Mouse (Mus musculus): ENCODE results near the gene Crybb2. TPM values are rescaled to one million over a fixed set of nuclear protein-coding genes. Genes with fewer than 3 reads are reported as not detected.
A peak's percentile ranks its signal among the peaks of the same experiment; 100 is the strongest.

The Crybb2 gene
- total RNA-seq, 2 experiments from 2014 or later, result not detected

DNA sequence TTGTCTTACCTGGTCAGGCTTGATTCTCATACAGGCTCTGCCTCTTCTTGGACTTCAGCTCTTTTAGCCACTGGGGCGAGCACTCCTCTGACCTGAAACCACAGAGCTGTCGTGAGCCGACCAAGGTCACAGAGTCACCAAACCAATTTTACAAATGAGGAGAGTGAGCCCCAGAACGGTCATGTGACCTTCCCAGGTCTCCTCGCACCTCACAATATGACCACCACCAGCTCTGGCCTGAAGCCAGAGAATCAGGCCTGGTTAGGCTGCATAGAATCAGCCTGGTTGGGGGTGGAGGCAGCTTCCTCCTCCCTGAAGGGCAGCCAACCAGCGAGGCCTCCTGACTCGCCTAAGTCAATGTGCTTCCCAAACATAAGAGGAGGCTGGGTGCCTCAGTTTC is 22.5 kb upstream of the Crybb2 start:
- DNase-seq (ENCODE audit: low spot score in 2 of 2), result no peak
- intact Hi-C loops (cut with DNase I), result no loop called here

DNA sequence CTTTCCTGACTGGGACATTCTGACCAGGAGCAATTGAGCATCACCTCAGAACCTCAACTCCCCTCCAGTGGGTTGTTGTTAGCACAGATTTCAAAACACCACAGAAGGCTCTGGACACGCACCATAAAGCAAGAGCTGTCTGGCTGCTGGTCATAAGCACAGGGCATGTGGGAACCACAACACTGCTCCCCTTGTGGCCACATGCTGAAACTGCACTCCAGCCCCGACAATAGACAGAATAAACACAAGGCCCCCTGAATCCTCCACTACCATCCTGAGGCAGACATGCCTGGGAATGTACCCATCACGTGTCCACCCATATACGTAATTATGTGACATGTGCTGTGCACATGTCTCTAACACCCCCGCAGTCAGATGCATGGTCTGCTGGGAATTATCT is 21.2 kb upstream of the Crybb2 start:
- DNase-seq (ENCODE audit: low spot score in 2 of 2), result no peak
- intact Hi-C loops (cut with DNase I), result no loop called here

DNA sequence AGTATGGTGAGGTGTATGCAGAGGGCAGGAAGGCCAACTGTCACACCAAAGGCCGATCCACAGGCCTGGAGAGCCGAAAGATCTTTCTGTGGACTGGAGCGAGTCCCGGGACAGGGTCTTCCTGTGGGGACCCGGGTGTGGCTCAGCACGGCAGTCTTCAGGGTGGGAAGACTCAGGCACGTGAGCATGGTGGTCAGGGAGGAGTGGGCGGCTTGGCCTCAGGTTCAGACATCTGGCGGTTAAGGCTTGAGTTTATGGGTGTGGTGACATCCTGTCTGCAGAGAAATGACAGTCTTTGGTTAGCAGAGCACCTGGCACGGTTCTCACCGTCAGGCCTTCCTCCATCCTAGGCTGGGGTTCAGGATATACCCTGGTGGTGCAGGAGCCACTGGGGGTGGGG is 20.8 kb upstream of the Crybb2 start:
- DNase-seq (ENCODE audit: low spot score in 2 of 2), result no peak
- intact Hi-C loops (cut with DNase I), result no loop called here

DNA sequence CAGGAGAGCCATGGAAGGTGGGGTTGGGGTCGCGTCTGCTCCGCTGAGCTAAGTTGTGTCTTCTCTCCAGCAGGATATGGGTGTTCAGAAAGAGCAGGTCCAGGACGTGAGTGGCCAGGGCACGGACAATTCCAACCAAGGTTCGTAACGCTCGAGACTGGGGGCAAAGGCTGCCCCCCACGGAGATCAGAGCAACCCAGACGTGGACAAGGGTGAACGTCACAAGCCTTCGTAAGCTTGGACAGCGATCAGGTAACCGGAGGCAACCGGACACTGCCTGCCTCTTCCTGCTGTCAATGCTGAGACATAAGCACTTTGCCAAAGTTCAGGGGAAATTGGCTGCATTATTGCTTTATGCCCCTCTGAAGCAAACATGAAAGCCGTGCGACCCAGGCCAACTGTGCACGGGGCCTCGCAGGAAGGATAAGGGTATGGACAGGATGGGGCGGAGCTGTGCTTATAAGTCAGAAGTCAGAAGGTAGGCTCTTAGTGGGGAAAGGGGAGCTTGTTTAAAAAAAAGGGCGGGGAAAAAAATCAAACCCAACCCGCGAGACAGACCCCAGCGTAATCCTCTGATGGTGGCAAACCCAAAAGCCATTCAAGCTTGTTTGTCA is 20.3 kb upstream of the Crybb2 start:
- intact Hi-C loops (cut with DNase I), result no loop called here
- no peak for DNase-seq (ENCODE audit: low spot score in 2 of 2)

DNA sequence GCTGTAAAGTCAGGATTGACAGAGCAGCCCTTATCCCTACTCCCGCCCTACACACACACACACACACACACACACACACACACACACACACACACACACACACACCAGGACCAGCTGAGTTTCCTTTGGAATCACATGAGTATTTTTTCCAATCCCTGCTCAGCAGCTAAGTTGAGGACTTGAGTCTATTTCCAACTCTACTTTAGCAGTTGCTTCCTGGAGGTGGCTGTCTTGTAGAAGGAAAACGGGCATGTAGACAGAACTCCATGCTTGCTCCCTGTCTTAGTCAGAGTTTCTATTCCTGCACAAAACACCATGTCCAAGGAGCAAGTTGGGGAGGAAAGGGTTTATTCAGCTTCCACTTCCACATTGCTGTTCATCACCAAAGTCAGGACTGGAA is 17.5 kb upstream of the Crybb2 start:
- intact Hi-C loops (cut with DNase I), result no loop called here
- DNase-seq (ENCODE audit: low spot score in 2 of 2), result peak in 1 of 2 experiments; percentile 26

DNA sequence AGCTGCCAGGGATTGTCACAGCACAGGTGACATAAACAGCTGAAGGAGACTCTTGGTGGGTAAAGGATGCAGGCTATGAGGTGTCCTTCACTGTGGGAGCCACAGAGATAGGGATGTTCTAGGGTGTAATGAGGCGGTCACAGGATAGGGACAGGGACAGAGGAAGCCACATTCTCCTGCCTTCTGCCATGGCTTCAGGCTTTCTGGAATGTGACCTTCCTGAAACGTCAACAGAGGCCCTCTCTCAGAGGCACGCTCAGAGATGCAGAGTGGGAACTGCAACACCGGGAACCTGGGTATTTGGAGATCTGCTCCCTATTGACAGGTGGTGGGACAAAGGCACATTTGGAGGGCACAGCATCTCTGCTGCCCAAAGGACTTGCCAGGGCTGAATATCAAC is 17.1 kb upstream of the Crybb2 start:
- DNase-seq (ENCODE audit: low spot score in 2 of 2), result no peak
- intact Hi-C loops (cut with DNase I), result no loop called here

DNA sequence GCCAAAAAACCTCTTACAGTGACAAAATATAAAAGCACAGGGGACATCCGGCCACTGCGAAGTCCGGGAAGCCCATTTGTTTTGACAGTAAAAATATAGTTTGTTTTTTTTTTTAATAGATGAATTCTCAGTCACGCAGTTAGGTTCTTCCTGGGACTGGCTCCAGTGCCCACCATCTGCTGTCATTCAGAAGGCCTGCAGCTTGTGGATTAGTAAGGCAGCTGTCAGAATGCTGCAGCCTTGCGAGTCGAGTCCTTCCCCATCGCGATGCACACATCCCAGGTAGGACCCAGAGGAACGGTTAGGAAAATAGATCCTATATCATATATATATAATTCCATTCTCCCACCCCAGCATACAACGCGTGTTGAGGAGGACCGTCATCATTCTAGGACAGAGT is 16.5 kb upstream of the Crybb2 start:
- intact Hi-C loops (cut with DNase I), result no loop called here
- no peak for DNase-seq (ENCODE audit: low spot score in 2 of 2)

DNA sequence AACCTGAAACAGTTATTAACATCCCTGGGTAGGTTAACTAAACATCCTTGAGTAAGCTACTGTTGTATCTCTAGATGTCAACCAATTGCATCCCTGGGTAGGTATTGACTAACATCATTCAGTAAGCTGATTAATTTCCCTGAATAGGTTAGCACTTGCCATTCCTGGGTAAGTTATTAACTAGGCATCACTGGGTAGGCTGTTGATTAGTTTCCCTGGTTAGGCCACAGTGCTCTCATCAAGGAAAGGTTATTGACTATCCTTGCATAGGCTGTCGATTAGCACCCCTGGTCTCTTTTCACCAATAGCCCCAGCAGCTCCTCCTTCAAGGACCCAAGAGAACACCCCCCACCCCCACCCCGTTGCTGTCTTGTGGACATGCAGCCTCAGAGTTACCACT is 16.0 kb upstream of the Crybb2 start:
- intact Hi-C loops (cut with DNase I), result no loop called here
- no peak for DNase-seq (ENCODE audit: low spot score in 2 of 2)

DNA sequence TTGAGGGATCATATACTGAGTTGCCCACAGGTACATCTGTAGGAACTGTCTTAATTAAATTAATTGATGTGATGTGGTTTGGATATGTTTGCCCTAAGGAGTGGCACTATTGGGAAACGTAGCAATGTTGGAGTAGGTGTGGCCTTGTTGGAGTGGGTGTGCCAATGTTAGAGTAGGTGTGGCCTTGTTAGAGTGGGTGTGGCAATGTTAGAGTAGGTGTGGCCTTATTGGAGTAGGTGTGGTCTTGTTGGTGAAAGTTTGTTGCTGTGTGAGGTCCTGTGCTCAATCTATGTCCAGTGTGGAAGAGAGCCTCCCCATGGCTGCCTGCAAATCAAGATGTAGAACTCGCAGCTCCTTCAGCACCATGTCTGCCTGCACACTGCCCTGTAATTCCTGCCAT is 14.4 kb upstream of the Crybb2 start:
- DNase-seq (ENCODE audit: low spot score in 2 of 2), result no peak
- intact Hi-C loops (cut with DNase I), result no loop called here

DNA sequence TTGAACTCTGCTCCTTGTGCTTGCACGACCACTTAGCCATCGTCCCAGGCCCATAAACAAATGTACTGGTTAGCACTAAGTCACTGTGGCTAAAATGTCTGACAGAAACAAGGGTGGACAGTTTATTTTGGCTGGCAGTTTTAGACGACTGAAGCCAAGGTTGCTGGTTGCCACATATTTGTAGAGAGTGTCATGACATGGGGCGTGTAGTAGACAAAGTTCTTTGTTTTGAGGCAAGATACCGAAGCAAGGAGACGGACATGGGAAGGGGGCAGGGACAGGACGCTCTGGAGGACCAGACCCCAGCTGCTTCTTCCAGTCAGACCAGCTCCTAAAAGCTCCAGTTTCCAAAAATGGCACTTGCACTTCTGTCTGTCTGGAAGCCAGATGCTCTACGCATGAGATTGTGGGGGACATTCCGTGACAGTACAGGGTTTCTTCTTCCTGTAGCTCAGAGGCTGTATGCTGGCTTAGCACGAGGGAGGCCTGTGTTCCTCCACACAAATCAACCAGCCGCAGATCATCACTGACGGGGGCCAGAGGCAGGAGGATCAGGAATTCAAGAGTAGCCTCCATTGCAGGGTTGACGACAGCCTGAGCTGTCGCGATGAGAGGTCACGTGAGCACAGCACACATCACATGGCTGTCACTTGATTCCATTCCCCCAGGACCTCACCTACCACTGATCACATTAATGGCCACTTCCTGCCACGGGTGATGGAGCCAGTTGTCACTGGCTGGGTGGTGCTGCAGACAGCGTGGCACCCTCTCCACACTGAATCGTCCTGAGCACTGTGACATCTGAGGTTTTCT is 12.6 kb upstream of the Crybb2 start:
- no peak for DNase-seq (ENCODE audit: low spot score in 2 of 2)
- intact Hi-C loops (cut with DNase I), result no loop called here

DNA sequence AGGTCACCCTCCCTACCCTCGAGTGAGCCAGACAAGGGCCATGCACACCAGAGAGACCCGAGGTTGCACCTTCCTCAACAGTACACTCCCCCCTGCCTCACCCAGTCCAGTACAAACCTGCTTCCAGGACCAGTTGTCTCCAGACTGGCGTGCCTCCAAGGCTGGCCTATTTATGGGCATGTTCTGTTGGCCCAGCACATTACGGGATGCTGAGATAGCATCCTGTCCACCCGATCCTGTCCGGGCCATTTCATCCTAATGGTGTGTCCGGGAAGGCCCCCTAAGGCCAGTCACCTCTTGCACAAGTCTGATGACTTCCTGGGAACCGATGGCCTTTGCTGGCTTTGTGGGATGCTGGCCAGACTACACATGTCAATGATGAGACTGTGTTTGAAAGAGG is 11.5 kb upstream of the Crybb2 start, which contains the start of gene Crybb3:
TSS of gene Crybb3 (minus strand) at position 146 of the 400 bp plus-strand sequence.
- intact Hi-C loops (cut with DNase I), result no loop called here
- no peak for DNase-seq (ENCODE audit: low spot score in 2 of 2)

DNA sequence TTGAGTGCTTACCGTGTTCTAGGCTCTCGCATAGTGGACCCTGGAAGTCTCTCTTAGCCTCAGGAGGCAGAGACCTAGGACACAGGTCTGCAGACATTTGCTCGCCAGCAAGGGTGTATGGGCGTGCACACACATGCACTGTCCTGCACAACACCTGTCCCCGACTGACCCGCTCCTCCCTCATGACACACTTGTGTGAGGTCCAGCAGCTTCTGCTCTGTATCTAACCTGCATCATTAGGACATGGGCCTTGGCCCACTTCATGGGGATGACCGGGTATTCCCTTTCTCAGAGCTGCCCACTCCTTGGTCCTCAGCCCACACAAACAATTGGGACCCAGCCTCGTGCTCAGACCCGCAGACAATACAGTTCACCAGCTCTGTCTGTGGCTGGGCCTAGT is 11.1 kb upstream of the Crybb2 start:
- intact Hi-C loops (cut with DNase I), result no loop called here
- DNase-seq (ENCODE audit: low spot score in 2 of 2), result no peak

DNA sequence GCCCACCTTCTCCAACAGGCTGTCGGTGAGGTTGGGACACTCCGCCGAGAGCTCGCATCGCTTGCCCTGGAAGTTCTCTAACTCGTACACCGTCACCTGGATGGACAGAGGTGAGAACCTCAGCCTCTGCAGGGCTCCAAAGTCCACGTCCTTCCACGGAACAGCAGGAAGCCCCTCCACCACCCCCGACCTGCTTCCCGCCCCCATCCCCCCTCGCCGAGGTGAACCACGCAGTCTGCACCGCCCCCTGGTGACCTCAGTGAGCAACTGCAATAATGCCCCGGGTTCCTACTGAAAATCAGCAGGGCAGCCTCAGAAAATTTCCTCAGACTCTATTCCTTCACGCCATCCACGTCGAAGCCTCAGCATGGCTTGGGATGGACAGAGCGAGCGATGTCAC is 9.9 kb upstream of the Crybb2 start:
- intact Hi-C loops (cut with DNase I), result loop anchor here (1.0 kb wide), 1 partner anchor 209 kb away; no protein-coding TSS in a partner anchor
- DNase-seq (ENCODE audit: low spot score in 2 of 2), result no peak

DNA sequence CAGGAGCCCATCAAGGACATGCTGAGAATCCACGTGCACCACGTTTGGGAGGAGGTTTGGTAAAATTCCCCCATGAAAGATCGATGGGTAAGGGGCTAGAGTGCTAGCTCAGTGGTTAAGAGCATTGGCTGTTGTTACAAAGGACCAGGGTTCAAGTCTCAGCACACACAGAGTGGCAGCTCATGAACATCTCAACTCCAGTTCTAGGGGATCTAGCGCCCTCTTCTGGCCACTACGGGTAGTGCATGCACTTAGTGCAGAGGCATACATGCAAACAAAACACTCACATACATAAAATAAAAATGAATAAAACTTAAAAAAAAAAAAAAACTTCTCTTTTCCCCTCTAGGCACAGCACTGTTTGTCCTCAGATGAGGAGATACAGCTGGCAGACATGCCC is 8.8 kb upstream of the Crybb2 start:
- DNase-seq (ENCODE audit: low spot score in 2 of 2), result no peak
- intact Hi-C loops (cut with DNase I), result loop anchor here (1.0 kb wide), 1 partner anchor 208 kb away; no protein-coding TSS in a partner anchor

DNA sequence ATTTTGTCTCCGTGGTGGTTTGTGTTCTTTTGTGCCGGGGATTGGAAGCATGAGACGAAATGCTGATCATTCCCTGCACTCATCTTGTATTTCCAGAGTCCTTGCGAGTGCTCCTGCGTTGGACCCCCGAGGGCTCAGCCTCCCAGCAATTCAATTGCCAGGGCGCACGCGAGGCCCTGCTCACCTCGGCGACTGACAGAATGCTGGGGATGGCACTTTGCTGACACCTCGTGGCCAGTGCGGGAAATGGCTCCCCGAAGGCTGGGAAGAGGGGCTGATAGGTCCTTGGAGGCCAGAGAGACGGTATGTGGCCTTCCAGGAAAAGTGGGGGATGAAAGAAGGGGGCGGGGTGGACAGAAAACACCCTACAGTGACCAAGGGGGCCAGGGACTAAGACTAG is 15.6 kb downstream of the Crybb2 start:
- DNase-seq (ENCODE audit: low spot score in 2 of 2), result peak; percentile 81 to 83
- intact Hi-C loops (cut with DNase I), result loop anchor here (1.0 to 10.0 kb wide), 4 partner anchors 122 to 620 kb away; partner anchors contain the start of gene Sez6l

DNA sequence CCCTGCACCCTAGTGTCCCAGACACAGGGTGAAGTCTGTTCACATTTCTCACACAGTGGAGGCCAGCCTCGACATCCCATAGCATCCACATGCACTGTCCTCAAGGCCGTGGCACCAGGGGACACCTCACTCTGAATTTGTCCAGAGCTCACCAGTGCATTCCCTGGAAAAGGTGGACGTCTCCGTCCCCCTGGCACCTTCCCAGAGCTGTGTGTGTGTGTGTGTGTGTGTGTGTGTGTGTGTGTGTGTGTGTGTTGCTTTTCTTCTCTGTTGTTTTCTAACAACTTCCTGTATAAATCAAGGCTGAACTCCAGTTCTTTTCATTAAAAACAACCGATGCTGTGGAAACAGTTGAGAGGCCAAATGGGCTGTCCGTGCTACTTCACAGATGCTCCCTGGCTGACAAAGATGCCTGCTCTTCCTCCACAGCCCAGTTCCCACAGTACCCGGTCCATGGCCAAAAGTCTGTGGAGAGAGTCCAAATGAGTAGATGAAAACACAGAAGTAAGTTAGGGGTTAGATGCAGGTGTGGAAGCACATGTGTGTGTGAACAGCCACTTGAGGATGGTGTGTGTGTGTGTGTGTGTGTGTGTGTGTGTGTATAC is 19.2 kb downstream of the Crybb2 start:
- no peak for DNase-seq (ENCODE audit: low spot score in 2 of 2)
- intact Hi-C loops (cut with DNase I), result loop anchor here (5.0 to 10.0 kb wide), 3 partner anchors 118 to 616 kb away; partner anchors contain the start of gene Sez6l

DNA sequence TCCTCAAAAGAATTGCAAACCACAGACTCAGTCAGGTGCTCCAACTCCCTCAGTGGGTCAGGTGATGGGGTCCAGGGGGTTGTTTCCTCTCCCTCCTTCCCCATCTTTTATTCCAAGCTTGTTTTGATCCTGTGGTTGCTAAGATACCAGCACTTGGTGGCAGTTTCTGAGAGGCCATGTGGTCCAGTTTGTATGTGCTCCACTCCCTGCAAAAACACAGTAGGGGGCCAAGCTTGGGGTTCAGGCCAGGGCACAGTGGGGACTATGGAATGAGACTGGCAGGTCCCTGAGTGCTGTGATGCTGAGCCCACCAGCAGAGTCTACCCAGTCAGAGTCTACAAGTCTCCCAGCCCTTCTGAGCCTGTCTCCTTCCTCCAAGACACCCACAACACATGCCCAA is 20.0 kb downstream of the Crybb2 start:
- intact Hi-C loops (cut with DNase I), result loop anchor here (5.0 to 10.0 kb wide), 3 partner anchors 118 to 615 kb away; partner anchors contain the start of gene Sez6l
- DNase-seq (ENCODE audit: low spot score in 2 of 2), result no peak

DNA sequence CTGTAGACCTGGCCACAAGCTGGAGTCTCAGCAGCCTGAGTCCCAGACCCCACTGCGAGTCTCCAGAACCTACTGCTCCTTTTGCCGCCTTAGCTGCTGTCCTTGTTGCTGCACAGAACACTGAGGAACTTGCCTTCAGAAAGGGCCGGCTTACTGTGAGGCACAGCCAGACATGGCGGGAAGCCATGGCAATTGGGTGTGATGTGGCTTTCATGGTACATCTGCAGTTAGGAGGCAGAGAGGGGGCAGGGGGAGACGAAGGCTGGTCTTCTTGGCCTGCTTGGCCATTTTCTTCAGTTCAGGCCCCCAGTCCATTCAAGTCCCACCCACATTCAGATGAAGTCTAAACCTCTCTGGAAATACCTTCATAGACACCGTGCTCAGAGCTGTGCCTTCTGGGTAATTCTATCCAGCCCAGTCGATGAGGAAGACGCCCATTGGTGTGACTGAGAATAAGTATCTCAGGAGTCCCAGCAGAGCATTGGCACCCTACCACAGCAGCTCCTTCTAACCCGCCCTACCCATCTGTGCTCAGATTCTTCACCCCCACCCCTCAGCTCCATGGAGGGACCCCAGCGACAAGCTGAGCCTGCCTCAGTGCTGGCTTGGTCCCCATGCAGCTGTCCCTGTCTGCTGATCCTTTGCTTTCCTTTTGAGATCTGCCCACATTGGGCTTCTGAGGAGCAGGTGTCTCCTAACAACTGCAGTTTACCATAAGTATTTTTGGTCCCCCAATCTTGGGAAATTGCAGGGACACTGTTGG is 24.2 kb downstream of the Crybb2 start:
- intact Hi-C loops (cut with DNase I), result no loop called here
- peak; percentile 52 to 57 for DNase-seq (ENCODE audit: low spot score in 2 of 2)

DNA sequence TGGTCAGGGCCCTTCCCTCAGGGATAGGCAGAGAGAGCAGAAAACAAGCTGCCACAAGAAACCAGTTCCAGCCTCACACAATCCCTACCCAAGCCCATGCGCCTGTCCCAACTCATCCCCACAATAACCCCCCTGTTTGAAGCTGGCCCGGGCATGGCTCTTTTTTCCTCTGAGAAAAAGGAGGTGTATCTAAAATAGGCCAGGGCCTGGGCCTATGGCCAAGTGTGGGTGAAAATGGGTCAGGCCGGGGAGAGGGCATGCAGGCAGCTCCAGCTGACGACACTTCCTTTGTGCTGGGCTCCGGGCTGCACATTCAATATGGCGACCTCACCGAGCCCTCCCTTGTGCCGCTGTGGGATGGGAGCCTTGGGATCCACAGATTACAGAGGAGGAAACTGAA is 26.4 kb downstream of the Crybb2 start:
- intact Hi-C loops (cut with DNase I), result no loop called here
- peak in 1 of 2 experiments; percentile 29 for DNase-seq (ENCODE audit: low spot score in 2 of 2)

DNA sequence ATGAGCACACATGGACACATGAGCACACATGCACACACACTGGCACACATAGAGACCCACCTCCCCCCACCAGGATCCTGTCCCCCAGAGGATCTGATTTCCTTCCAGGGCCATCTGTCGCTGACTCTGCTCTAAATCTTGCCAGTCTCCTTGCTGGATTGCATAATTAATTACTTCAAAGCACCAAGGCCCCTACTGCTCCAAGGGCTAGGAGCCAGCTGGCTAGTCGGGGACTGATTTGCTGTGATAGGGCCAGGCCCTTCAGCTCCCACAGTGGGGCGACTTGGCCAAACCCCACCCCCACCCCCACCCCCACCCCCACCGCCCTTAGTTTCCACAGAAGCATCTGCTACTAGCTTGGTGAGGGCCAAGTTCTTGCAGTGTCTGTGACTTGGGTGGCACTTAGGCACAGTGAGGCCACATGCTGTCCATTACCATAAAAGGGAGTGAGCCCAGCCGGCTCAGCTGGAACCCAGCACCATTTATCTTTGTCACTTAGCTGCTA is 28.3 kb downstream of the Crybb2 start:
- peak; percentile 39 to 56 for DNase-seq (ENCODE audit: low spot score in 2 of 2)
- intact Hi-C loops (cut with DNase I), result no loop called here

Measured in left cerebral cortex, postnatal 36 days (tissue).